Mouse (Mus musculus) embryonic facial prominence, embryonic 14.5 days (tissue): ENCODE measurements around the gene Olfr285. TPM values are rescaled to one million over a fixed set of nuclear protein-coding genes. Genes with fewer than 3 reads are reported as not detected.

Experiments used
- polyA plus RNA-seq: library from polyadenylated mRNA; unstranded; fragments of >200 nt; fragmentation: Nextera tagmentation; extraction: Ambion mirVana; gene quantifications from 2 replicates; pipeline ENCODE4 v1.2.1, GENCODE M21; 2014

Olfr285 gene
- polyA plus RNA-seq, 1 experiment from 2014 or later: 0.03 TPM

Other genes starting within 250 kb of the Olfr285 start
- 62.2 and 69.6 TPM in 2 replicates for gene Pfkm, start 224.8 kb downstream of the Olfr285 start, polyA plus RNA-seq
- 27.2 and 29.4 TPM in 2 replicates for gene Senp1, start 223.6 kb downstream of the Olfr285 start, polyA plus RNA-seq
- 58.4 and 62.5 TPM in 2 replicates for gene Asb8, start 151.7 kb downstream of the Olfr285 start, polyA plus RNA-seq
- gene Ccdc184, start 150.2 kb downstream of the Olfr285 start, polyA plus RNA-seq: 2.0 and 2.5 TPM in 2 replicates
- not detected in 2 replicates for gene Olfr288, start 121.8 kb downstream of the Olfr285 start, polyA plus RNA-seq
- gene Gm44579, start 96.4 kb downstream of the Olfr285 start, polyA plus RNA-seq: not detected in 2 replicates
- gene Olfr287, start 96.3 kb downstream of the Olfr285 start, polyA plus RNA-seq: not detected in 2 replicates
- gene Olfr286, start 82.9 kb downstream of the Olfr285 start, polyA plus RNA-seq: not detected in 2 replicates
- not detected in 2 replicates for gene H1fnt, start 60.1 kb downstream of the Olfr285 start, polyA plus RNA-seq
- 1.0 TPM in 2 replicates for gene Zfp641, start 21.2 kb downstream of the Olfr285 start, polyA plus RNA-seq
- 0.43 TPM in 1 of 2 replicates, not detected in the other for gene Olfr284, start 23.6 kb upstream of the Olfr285 start, polyA plus RNA-seq
- gene Olfr283, start 63.6 kb upstream of the Olfr285 start, polyA plus RNA-seq: not detected in 2 replicates
- 0.17 TPM in 1 of 2 replicates, not detected in the other for gene Olfr282, start 113.9 kb upstream of the Olfr285 start, polyA plus RNA-seq
- gene Olfr281, start 135.2 kb upstream of the Olfr285 start, polyA plus RNA-seq: 0.22 and 0.50 TPM in 2 replicates
- gene OR5BS1P, start 152.5 kb upstream of the Olfr285 start, polyA plus RNA-seq: not detected in 2 replicates
- gene Lalba, start 165.4 kb upstream of the Olfr285 start, polyA plus RNA-seq: not detected in 2 replicates
- not detected in 2 replicates for gene Olfr279, start 175.0 kb upstream of the Olfr285 start, polyA plus RNA-seq
- 94.3 and 97.7 TPM in 2 replicates for gene Kansl2, start 216.9 kb upstream of the Olfr285 start, polyA plus RNA-seq